Mouse (Mus musculus) lung, postnatal 0 days (tissue): ENCODE measurements around the gene Rufy2. TPM values are rescaled to one million over a fixed set of nuclear protein-coding genes. Genes with fewer than 3 reads are reported as not detected.

Source experiments
- ATAC-seq: fragments of 200-750 bp; cut with Nextera tagmentation; 2 replicates; pipeline ENCODE4 v1.8.0; 2017; ENCODE audit warnings: moderate library complexity
- DNase-seq: peaks from one replicate; pipeline ENCODE4 v3.0.0-alpha.2; 2016; ENCODE audit warnings: low spot score
- H3K27ac ChIP-seq: fragments of 300-500 bp; sonication (generic); 2 replicates; pipeline ENCODE4 v1.5.1; 2014; ENCODE audit warnings: antibody characterized with exemption, mild to moderate bottlenecking, low read length, mixed read lengths
- H3K27me3 ChIP-seq: fragments of 300-500 bp; sonication (generic); replicated peaks from 2 replicates; pipeline ENCODE4 v1.6.1; 2014; ENCODE audit warnings: low read length, mixed read lengths; ENCODE audit not compliant: insufficient read depth
- H3K36me3 ChIP-seq: fragments of 300-500 bp; sonication (generic); 2 replicates; pipeline ENCODE4 v1.6.1; 2014; ENCODE audit warnings: low read length, mixed read lengths; ENCODE audit not compliant: insufficient read depth
- H3K4me1 ChIP-seq: fragments of 300-500 bp; sonication (generic); 2 replicates; pipeline ENCODE4 v1.6.1; 2014; ENCODE audit warnings: antibody characterized with exemption, low read depth, low read length, mixed read lengths; ENCODE audit not compliant: insufficient read depth
- H3K4me2 ChIP-seq: fragments of 300-500 bp; sonication (generic); replicated peaks from 2 replicates; pipeline ENCODE4 v1.6.1; 2014; ENCODE audit warnings: low read depth, mild to moderate bottlenecking, low read length, moderate library complexity, mixed read lengths
- H3K4me3 ChIP-seq: fragments of 300-500 bp; sonication (generic); 2 replicates; pipeline ENCODE4 v1.5.1; 2014; ENCODE audit warnings: low read depth, low read length
- H3K9ac ChIP-seq: fragments of 300-500 bp; sonication (generic); replicated peaks from 2 replicates; pipeline ENCODE4 v1.6.1; 2014; ENCODE audit warnings: low read depth, mild to moderate bottlenecking
- H3K9me3 ChIP-seq: fragments of 300-500 bp; sonication (generic); 2 replicates; pipeline ENCODE4 v1.6.1; 2016; ENCODE audit warnings: low read length, mixed read lengths
- CTCF ChIP-seq: IDR thresholded peaks from 2 replicates; pipeline ENCODE4 v1.5.1; 2016; ENCODE audit warnings: antibody characterized with exemption, mild to moderate bottlenecking
- EP300 ChIP-seq: IDR thresholded peaks from 2 replicates; pipeline ENCODE4 v1.6.1; 2016; ENCODE audit warnings: antibody characterized with exemption, mild to moderate bottlenecking, control low read depth
- WGBS: fragments of 180-500 bp; shearing (Covaris S2); extraction: QIAGEN DNeasy Blood & Tissue Kit; methylation state at CpG from one replicate; pipeline ENCODE4 v1.1.7; 2014; 5-methylcytosine and 5-hydroxymethylcytosine counted together
- polyA plus RNA-seq: library from polyadenylated mRNA; unstranded; fragments of >200 nt; fragmentation: Nextera tagmentation; extraction: Ambion mirVana; gene quantifications from 2 replicates; pipeline ENCODE4 v1.2.1, GENCODE M21; 2015

The Rufy2 gene
- polyA plus RNA-seq, 1 experiment from 2014 or later = 13.9 TPM

DNA sequence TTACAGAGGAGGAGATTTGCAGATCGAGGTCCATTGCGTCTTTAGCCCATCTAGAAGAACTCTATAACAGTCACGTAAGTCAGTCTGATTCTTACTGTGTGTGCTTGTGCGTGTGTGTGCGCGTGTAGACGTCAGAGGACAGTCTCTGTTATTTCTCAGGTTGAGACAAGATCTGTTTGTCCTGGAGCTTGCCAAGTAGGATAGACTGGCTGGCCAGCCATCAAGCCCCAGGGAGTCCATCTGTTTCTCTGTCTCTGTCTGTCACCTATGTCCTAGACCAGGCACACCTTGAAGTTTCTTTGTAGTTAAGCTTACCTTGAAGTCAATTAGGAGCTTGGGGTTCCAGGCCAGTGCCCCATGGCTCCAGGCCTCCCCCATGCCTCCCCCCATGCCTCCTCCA, 16.1 kb upstream of the Rufy2 start:
- Histone ChIP-seq H3K36me3 (peaks cover 5% of the 10 kb centered on the region; the same call in 1 of the 2 replicates), H3K4me3 (no peak overlapping the region), H3K4me1 (no peaks in the 10 kb centered on the region), H3K9ac (no peak overlapping the region), H3K27ac (no peak overlapping the region), H3K9me3 (no peaks in the 10 kb centered on the region), H3K4me2 (no peak overlapping the region), H3K27me3 (no peaks in the 10 kb centered on the region)
- ATAC-seq (no peak), DNase-seq (no peak)
- TF ChIP-seq EP300 = no peak
- TF ChIP-seq CTCF = no peak
- 95% methylated on average over 7 of the region's 7 CpGs for WGBS

DNA sequence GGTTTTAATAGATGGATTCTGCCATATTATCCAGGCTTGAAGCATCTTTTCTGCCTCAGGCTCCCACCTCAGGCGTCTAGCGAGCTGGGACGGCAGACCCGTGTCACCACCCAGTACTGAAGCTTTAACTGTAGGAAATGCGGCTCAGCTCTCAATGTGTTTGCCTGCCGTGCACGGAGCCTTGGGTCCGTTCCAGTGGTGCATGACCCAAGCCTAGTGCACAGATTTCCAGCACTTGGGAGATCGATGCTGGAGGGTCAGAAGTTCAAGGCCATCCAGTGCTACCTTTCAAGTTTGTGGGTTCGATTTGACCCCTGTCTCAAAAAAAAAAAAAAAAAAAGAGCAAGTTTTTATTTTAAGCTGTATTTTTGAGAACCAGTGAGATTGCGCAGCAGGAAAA, 14.2 kb upstream of the Rufy2 start:
- WGBS = 95% methylated on average over 11 of the region's 11 CpGs
- Histone ChIP-seq H3K36me3 (peaks cover 5% of the 10 kb centered on the region; the same call in 1 of the 2 replicates), H3K4me1 (no peaks in the 10 kb centered on the region), H3K27me3 (no peaks in the 10 kb centered on the region), H3K9ac (no peak overlapping the region), H3K4me3 (no peak overlapping the region), H3K27ac (no peak overlapping the region), H3K9me3 (no peaks in the 10 kb centered on the region), H3K4me2 (no peak overlapping the region)
- ATAC-seq (no peak), DNase-seq (no peak)
- TF ChIP-seq CTCF (no peak), EP300 (no peak)

DNA sequence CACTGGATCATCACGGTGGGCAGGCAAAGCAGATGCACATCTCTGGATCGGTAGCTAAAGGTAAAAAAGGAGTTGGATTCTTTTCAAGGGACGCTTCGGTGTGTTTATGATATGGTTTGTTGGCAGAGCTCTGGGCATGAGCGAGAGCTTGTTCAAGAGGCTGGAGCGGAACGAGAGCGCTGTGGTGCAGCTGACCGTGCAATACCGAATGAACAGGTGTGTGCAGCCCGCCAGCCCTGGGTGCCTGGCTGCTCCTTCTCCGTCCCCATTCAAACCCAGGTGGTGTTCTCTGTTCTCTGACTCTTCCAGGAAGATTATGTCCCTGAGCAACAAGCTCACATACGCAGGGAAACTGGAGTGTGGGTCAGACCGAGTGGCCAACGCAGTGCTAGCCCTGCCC, 13.7 kb upstream of the Rufy2 start:
- WGBS = 91% methylated on average over 15 of the region's 15 CpGs
- Histone ChIP-seq H3K4me3 (no peak overlapping the region), H3K36me3 (peaks cover 5% of the 10 kb centered on the region; the same call in 1 of the 2 replicates)

DNA sequence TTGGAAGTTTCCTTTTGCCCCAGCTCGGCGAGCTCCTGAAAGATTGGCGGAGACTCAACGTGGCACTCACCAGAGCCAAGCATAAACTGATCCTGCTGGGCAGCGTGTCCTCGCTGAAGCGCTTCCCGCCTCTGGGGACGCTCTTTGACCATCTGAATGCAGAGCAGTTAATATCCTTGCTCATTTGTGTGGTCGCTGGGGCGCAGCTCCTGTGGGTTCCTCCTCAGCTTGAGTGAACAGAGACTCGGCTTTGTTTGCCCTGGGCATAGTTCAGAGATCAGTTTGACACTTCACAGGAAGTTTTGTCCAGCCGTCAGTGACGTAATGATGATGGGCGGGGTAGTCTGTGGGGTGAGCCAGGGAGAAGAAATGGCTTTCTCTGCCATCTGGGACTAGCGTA, 8.2 kb upstream of the Rufy2 start:
- no peaks in the 10 kb centered on the region for H3K36me3 ChIP-seq
- ATAC-seq = no peak
- DNase-seq = no peak

More for the DNA sequence above, 13.7 kb upstream of the Rufy2 start:
- DNase-seq (no peak), ATAC-seq (no peak)
- H3K9me3 ChIP-seq = no peaks in the 10 kb centered on the region
- no peak overlapping the region for H3K27ac ChIP-seq
- H3K4me2 ChIP-seq = no peak overlapping the region
- TF ChIP-seq EP300 (no peak), CTCF (no peak)
- H3K9ac ChIP-seq = no peak overlapping the region
- no peaks in the 10 kb centered on the region for H3K27me3 ChIP-seq
- no peaks in the 10 kb centered on the region for H3K4me1 ChIP-seq

DNA sequence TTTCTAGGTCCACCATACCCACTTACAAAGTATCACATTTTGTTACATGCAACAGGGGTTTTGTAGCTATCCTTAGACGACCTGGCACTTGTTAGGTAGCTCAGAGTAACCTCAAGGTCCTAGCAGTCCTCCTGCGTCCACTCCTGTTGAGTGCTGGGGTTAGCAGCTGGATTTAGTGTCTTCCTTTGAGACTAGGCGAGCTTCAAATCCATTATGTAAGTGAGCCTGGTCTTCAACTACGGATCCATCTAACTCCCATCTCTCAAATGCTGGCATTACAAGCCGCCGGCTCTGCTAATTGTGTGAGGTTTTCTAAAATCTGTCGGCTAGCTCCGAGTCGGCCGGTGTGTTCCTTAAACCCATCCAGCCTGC, 370 bp upstream of the Rufy2 start:
- H3K4me2 ChIP-seq = peak overlapping the region; percentile 82
- H3K36me3 ChIP-seq = no peaks in the 10 kb centered on the region
- DNase-seq = no peak
- no peaks in the 10 kb centered on the region for H3K27me3 ChIP-seq
- no peak overlapping the region for H3K27ac ChIP-seq
- no peak for ATAC-seq
- peak overlapping the region; percentile 90 for H3K4me3 ChIP-seq
- 9% methylated on average over 10 of the region's 10 CpGs for WGBS
- H3K9me3 ChIP-seq = no peaks in the 10 kb centered on the region
- TF ChIP-seq EP300 (no peak), CTCF (no peak)
- H3K4me1 ChIP-seq = peaks cover 3% of the 10 kb centered on the region; the same call in 1 of the 2 replicates
- no peak overlapping the region for H3K9ac ChIP-seq

More for the DNA sequence above, 8.2 kb upstream of the Rufy2 start:
- Histone ChIP-seq H3K4me1 (no peaks in the 10 kb centered on the region), H3K9me3 (no peaks in the 10 kb centered on the region), H3K4me3 (no peak overlapping the region), H3K9ac (no peak overlapping the region), H3K27me3 (no peaks in the 10 kb centered on the region), H3K4me2 (no peak overlapping the region), H3K27ac (no peak overlapping the region)
- TF ChIP-seq CTCF (0 out of 2 replicates have a peak, but pooled peaks have one; percentile 11), EP300 (no peak)
- WGBS = 73% methylated on average over 16 of the region's 16 CpGs

DNA sequence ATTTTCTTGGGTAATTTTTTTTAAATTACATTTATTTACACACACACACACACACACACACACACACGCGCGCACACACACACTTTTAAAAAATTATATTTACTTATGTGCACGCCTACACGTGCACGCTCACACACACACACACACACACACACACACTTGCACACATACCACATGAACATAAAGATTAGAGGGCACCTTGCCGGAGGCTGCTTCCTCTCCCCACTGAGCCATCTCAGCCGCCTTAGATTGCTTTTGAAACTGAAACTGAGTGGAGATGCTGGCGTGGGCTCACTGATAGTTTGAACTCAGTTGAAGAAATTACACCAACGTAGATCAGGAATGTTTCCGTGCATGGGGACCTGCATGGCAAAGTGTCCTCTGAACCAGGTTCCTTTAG, 4.0 kb downstream of the Rufy2 start:
- Histone ChIP-seq H3K9me3 (no peaks in the 10 kb centered on the region), H3K4me3 (no peak overlapping the region), H3K36me3 (no peaks in the 10 kb centered on the region), H3K4me1 (peaks cover 3% of the 10 kb centered on the region; the same call in 1 of the 2 replicates), H3K27ac (no peak overlapping the region), H3K4me2 (no peak overlapping the region), H3K9ac (no peak overlapping the region), H3K27me3 (no peaks in the 10 kb centered on the region)
- TF ChIP-seq CTCF (no peak), EP300 (no peak)
- WGBS = 90% methylated on average over 11 of the region's 11 CpGs
- ATAC-seq = no peak
- DNase-seq = no peak

DNA sequence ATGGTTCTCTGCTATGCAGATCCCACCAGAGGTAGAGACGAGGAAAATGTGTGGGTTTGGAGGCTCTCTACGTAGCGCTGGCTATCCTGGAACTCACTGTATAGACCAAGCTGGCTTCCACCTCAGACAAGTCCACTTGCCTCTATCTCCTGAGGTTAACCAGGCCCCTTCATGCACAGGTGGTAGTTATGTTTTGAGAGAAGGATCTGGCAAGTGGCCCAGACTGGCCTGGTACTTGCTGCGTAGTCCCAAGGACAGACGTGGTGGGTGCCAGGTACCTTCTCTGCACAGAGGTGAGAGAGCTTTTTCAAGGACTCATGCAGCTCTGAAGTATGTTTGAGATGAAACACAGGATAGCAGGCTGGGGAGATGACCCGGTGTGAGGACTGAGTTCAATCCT, 4.5 kb downstream of the Rufy2 start:
- no peak overlapping the region for H3K9ac ChIP-seq
- peaks cover 3% of the 10 kb centered on the region; the same call in 1 of the 2 replicates for H3K4me1 ChIP-seq
- H3K36me3 ChIP-seq = no peaks in the 10 kb centered on the region
- no peaks in the 10 kb centered on the region for H3K9me3 ChIP-seq
- 68% methylated on average over 6 of the region's 6 CpGs for WGBS
- DNase-seq (no peak), ATAC-seq (no peak)
- TF ChIP-seq EP300 = no peak
- no peak for TF ChIP-seq CTCF
- no peaks in the 10 kb centered on the region for H3K27me3 ChIP-seq
- no peak overlapping the region for H3K4me2 ChIP-seq
- no peak overlapping the region for H3K27ac ChIP-seq
- no peak overlapping the region for H3K4me3 ChIP-seq
